Mouse (Mus musculus): ENCODE measurements around the gene Cep72.

GRCm38 (mm10) chr13:74104417-74104816, 42.3 kb upstream of the Cep72 start:
- TF ChIP-seq CTCF (IDR thresholded peaks at IDR 0.05; ENCODE audit: low read depth): no peak
- TF ChIP-seq EP300 (IDR thresholded peaks at IDR 0.05; ENCODE audit: low read depth): no peak
